Mouse (Mus musculus): Measurements from ENCODE around the gene Col5a3. TPM values are rescaled to one million over a fixed set of nuclear protein-coding genes. Genes with fewer than 3 reads are reported as not detected.
A peak's percentile ranks its signal among the peaks of the same experiment; 100 is the strongest.

The Col5a3 gene
- polyA plus RNA-seq, 1 experiment from 2014 or later: 0.15 TPM

GRCm38 (mm10) chr9:20760813-20761212 is 54.1 kb downstream of the Col5a3 start:
- Histone ChIP-seq H3K9ac (no peak overlapping the region), H3K27me3 (no peaks in the 10 kb centered on the region), H3K27ac (no peak overlapping the region), H3K4me3 (no peak overlapping the region), H3K36me3 (ENCODE audit: poor library complexity, severe bottlenecking) (no peaks in the 10 kb centered on the region), H3K4me1 (peaks cover 14% of the 10 kb centered on the region), H3K9me3 (replicated peaks) (no peaks in the 10 kb centered on the region), H3K4me2 (no peak overlapping the region)
- WGBS: 77% methylated on average over 12 of the region's 12 CpGs
- ATAC-seq: no peak

GRCm38 (mm10) chr9:20758896-20759295 is 56.0 kb downstream of the Col5a3 start:
- Histone ChIP-seq H3K27ac (no peak overlapping the region), H3K4me3 (no peak overlapping the region), H3K4me2 (no peak overlapping the region), H3K4me1 (peaks cover 14% of the 10 kb centered on the region), H3K9me3 (replicated peaks) (no peaks in the 10 kb centered on the region), H3K27me3 (no peaks in the 10 kb centered on the region), H3K36me3 (ENCODE audit: poor library complexity, severe bottlenecking) (no peaks in the 10 kb centered on the region), H3K9ac (no peak overlapping the region)
- ATAC-seq: no peak
- 85% methylated on average over 6 of the region's 6 CpGs for WGBS

GRCm38 (mm10) chr9:20758243-20758642 is 56.6 kb downstream of the Col5a3 start:
- H3K9ac ChIP-seq: no peak overlapping the region
- H3K4me3 ChIP-seq: no peak overlapping the region
- no peaks in the 10 kb centered on the region for H3K27me3 ChIP-seq
- no peak overlapping the region for H3K27ac ChIP-seq
- no peaks in the 10 kb centered on the region for H3K36me3 ChIP-seq (ENCODE audit: poor library complexity, severe bottlenecking)
- no peaks in the 10 kb centered on the region for H3K9me3 ChIP-seq (replicated peaks)
- ATAC-seq: no peak
- H3K4me2 ChIP-seq: no peak overlapping the region
- peaks cover 14% of the 10 kb centered on the region for H3K4me1 ChIP-seq
- 77% methylated on average over 2 of the region's 2 CpGs for WGBS

- Histone ChIP-seq H3K27me3 (no peaks in the 10 kb centered on the region), H3K9me3 (replicated peaks) (no peaks in the 10 kb centered on the region), H3K4me1 (peaks cover 8% of the 10 kb centered on the region), H3K36me3 (ENCODE audit: poor library complexity, severe bottlenecking) (no peaks in the 10 kb centered on the region), H3K4me2 (no peak overlapping the region), H3K27ac (no peak overlapping the region), H3K9ac (no peak overlapping the region), H3K4me3 (no peak overlapping the region)
- peak; percentile 52; the same call in 1 of the 2 replicates for ATAC-seq
- WGBS: 61% methylated on average over 6 of the region's 6 CpGs
These were observed 57.5 kb downstream of the Col5a3 start for GRCm38 (mm10) chr9:20757087-20757955.

- H3K36me3 ChIP-seq (ENCODE audit: poor library complexity, severe bottlenecking): no peaks in the 10 kb centered on the region
- 89% methylated on average over 4 of the region's 4 CpGs for WGBS
- H3K4me3 ChIP-seq: no peak overlapping the region
- no peaks in the 10 kb centered on the region for H3K4me1 ChIP-seq
- H3K9me3 ChIP-seq (replicated peaks): no peaks in the 10 kb centered on the region
- H3K9ac ChIP-seq: no peak overlapping the region
- no peak for ATAC-seq
- no peaks in the 10 kb centered on the region for H3K27me3 ChIP-seq
- H3K4me2 ChIP-seq: no peak overlapping the region
- H3K27ac ChIP-seq: no peak overlapping the region
These were observed 58.7 kb downstream of the Col5a3 start for GRCm38 (mm10) chr9:20756081-20756700.

DNA sequence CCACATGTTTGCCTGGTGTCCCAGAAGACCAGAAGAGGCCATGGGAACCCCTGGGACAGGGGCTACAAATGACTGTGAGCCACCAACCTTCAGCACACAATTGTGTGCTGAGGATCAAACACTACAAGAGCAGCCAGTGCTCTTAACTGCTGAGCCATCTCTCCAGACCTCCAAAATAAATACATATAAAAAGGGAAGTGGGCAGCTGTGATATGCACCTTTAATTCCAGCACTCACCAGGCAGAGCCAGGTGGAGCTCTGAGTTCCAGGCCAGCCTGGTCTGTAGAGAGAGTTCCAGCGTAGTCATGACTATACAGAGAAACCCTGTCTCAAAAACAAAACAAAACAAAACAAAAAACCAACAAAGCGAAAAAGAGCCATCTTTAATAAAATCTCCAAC is 60.5 kb downstream of the Col5a3 start:
- Histone ChIP-seq H3K9me3 (replicated peaks) (no peaks in the 10 kb centered on the region), H3K4me3 (no peak overlapping the region), H3K4me2 (no peak overlapping the region), H3K27ac (no peak overlapping the region), H3K36me3 (ENCODE audit: poor library complexity, severe bottlenecking) (no peaks in the 10 kb centered on the region), H3K4me1 (no peaks in the 10 kb centered on the region), H3K27me3 (no peaks in the 10 kb centered on the region), H3K9ac (no peak overlapping the region)
- ATAC-seq: no peak
- 91% methylated on average over 2 of the region's 2 CpGs for WGBS

DNA sequence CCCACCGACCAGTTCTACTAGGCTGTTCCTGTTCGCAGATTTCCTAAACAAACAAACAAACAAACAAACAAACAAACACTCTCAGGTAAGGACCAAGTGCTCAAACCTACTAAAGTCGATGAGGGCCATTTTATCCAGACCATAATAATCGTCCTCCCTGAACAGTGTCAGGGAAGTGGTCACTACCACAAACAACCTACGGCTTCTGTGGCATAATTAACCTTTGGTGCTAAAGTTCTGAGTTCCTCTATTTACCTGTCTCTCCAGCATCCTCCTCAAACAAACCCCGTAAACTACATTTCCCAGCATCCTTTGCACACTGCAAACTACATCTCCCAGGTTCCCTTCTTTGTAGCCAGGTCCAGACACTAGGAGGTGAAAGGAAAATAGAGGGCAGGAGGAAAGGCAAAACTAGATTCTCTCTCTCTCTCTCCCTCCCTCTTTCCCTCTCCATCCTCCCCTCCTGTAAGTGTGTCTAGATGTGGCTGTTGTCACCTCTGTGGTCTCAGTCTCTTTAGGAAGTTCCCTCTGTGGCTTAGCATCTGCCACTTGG is 63.3 kb downstream of the Col5a3 start:
- H3K4me3 ChIP-seq: no peak overlapping the region
- H3K4me2 ChIP-seq: no peak overlapping the region
- 64% methylated on average over 6 of the region's 6 CpGs for WGBS
- H3K27ac ChIP-seq: no peak overlapping the region
- no peak overlapping the region for H3K9ac ChIP-seq
- H3K27me3 ChIP-seq: no peaks in the 10 kb centered on the region
- no peaks in the 10 kb centered on the region for H3K9me3 ChIP-seq (replicated peaks)
- ATAC-seq: peak; percentile 59
- H3K4me1 ChIP-seq: peaks cover 16% of the 10 kb centered on the region
- H3K36me3 ChIP-seq (ENCODE audit: poor library complexity, severe bottlenecking): no peaks in the 10 kb centered on the region

- 83% methylated on average over 5 of the region's 5 CpGs for WGBS
These were observed 65.7 kb downstream of the Col5a3 start for GRCm38 (mm10) chr9:20749213-20749612.

GRCm38 (mm10) chr9:20748540-20748939 is 66.3 kb downstream of the Col5a3 start:
- H3K4me1 ChIP-seq: peaks cover 37% of the 10 kb centered on the region
- no peak overlapping the region for H3K4me3 ChIP-seq
- H3K9me3 ChIP-seq (replicated peaks): no peaks in the 10 kb centered on the region
- ATAC-seq: no peak
- no peaks in the 10 kb centered on the region for H3K36me3 ChIP-seq (ENCODE audit: poor library complexity, severe bottlenecking)
- peaks cover 25% of the 10 kb centered on the region for H3K27me3 ChIP-seq
- H3K27ac ChIP-seq: no peak overlapping the region
- no peak overlapping the region for H3K4me2 ChIP-seq
- no peak overlapping the region for H3K9ac ChIP-seq
- WGBS: 74% methylated on average over 3 of the region's 3 CpGs

More at GRCm38 (mm10) chr9:20749213-20749612, 65.7 kb downstream of the Col5a3 start:
- Histone ChIP-seq H3K4me2 (no peak overlapping the region), H3K36me3 (ENCODE audit: poor library complexity, severe bottlenecking) (no peaks in the 10 kb centered on the region), H3K27ac (no peak overlapping the region), H3K9me3 (replicated peaks) (no peaks in the 10 kb centered on the region), H3K4me3 (no peak overlapping the region), H3K27me3 (peaks cover 18% of the 10 kb centered on the region), H3K9ac (no peak overlapping the region), H3K4me1 (peaks cover 37% of the 10 kb centered on the region)
- ATAC-seq: no peak

DNA sequence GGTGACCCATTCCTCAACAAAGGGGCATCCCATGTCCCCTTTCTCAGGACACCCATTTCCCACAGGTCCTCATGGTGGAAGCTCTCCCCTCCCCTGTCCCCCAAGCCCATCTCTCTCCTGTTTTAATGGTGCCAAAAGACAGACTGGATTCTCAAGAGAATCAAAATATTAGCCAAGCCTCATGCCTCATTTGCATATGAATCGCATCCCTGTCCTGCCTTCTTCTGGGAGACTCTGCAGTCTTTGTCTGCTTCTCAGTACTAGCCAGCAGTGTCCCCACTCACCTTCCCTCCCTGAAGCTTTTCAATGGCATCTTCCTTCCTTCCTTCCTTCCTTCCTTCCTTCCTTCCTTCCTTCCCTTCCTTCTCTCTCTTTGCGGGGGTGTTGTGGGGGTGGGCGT is 67.2 kb downstream of the Col5a3 start:
- Histone ChIP-seq H3K4me2 (no peak overlapping the region), H3K27me3 (peaks cover 27% of the 10 kb centered on the region), H3K9ac (no peak overlapping the region), H3K4me1 (peaks cover 37% of the 10 kb centered on the region), H3K9me3 (replicated peaks) (no peaks in the 10 kb centered on the region), H3K4me3 (no peak overlapping the region), H3K27ac (peak overlapping the region; percentile 44), H3K36me3 (ENCODE audit: poor library complexity, severe bottlenecking) (no peaks in the 10 kb centered on the region)
- ATAC-seq: no peak
- 7% methylated on average over 3 of the region's 3 CpGs for WGBS

DNA sequence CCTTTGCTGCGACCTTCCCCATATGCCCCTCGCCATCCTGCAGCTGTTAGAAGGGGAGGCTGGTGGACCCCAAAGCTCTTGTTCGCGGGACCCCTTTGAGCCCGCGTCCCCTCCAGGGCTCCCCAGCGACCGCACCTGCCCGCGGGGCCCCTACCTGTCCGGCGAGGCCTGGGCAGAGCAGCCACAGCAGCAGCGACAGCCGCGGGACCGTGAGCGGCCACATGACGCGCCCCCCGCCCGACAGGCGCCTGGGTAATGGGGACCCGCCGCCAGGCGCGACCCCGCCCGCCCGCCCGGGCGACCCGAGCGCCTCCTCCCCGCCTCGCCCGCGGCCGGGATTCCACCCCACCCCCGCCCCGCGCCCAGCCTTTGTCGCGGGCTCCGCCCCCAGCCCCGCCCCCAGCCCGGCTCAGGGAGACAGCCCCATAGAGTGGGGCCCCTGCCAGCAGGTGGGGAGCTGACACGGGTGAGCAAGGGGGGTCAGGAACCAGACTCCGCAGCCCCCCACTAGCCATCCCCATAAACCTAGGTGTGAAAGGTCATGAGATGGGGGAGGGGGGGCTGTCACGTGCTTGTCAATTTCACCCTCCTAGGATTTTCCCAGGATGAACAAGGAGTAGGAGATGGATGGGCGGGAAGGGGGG is 68.7 kb downstream of the Col5a3 start, which contains the start of gene Olfm2:
TSS of gene Olfm2 (minus strand) at position 333 of the 644 bp plus-strand sequence.
- peaks cover 37% of the 10 kb centered on the region for H3K4me1 ChIP-seq
- no peaks in the 10 kb centered on the region for H3K36me3 ChIP-seq (ENCODE audit: poor library complexity, severe bottlenecking)
- H3K27ac ChIP-seq: no peak within 1 kb of the TSS
- WGBS: under 1% methylated on average over 41 of the region's 50 CpGs
- peaks cover 31% of the 10 kb centered on the region for H3K27me3 ChIP-seq
- H3K4me3 ChIP-seq: peak within 1 kb of the TSS; percentile 61
- peak; percentile 65 for ATAC-seq
- no peaks in the 10 kb centered on the region for H3K9me3 ChIP-seq (replicated peaks)
- H3K9ac ChIP-seq: peak within 1 kb of the TSS; percentile 75
- H3K4me2 ChIP-seq: peak within 1 kb of the TSS; percentile 78
